Mouse (Mus musculus) right cerebral cortex, postnatal 4 days (tissue): Measurements from ENCODE around the gene Lpar3.
A peak's percentile ranks its signal among the peaks of the same experiment; 100 is the strongest.
"Not testable (repeated sequence)": the region's sequence is repeated elsewhere in the genome, so short reads cannot be mapped to it uniquely, and the experiment has no call there.

Experiments used
- DNase-seq: peaks from one replicate; pipeline ENCODE4 v3.0.0-alpha.2; 2022

Gene Lpar3

DNA sequence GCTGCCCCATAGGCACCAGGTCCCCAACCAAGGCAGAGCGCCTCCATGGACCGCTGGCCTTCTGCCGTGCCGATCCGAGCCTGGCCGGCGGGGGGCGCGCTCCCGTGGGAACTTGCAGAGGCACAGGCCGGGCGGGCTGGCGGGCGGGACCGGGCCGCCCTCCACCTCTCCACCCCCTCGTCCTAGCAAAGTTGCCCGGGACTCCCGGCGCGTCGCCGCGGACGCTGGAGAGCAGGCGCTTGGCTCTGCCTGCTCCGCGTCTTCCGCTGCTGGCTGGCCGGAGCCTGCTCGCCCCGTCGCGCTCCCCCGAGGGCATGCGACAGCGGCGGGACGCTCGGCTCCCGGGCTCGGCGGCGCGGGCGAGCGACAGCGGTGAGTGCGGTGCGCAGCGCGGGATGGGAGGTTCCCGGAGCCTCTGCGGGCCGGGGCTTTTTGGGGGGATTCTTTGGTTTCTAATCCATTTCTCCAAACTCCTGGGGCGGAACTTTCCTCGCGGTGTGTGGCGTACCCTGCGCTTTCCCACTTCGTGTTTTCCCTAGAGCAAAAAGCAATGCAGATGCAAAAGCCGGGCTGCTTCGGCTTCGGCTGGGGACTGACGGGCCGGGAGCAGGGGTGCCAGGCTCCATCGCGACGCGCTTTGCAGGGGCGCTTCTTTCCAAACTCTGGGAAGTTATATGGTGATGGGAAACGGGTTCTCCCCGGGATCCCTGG lies at the start of gene Lpar3:
TSS of gene Lpar3 (plus strand) at position 188 of the 711 bp plus-strand sequence.
- DNase-seq, result peak; percentile 60

DNA sequence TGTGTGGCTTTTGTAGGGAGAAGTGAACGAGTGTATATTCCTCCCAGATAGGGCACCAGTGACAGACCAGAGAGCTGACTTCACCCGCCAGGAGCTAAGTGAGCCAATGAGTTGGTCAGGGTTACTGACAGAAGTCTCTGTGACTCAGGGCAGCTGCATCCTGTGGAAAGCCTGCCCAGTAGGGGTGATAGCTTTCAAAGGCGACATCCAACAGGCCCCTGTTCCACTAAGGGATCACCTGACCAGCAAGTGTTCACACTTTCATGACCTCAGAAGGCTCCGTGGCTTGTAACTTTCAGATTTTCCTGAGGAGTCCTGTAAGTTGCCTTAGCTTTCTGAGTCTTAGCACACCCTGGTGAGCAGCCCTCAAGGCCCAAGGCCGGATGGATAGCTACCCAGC lies 47.7 kb upstream of the Lpar3 start:
- DNase-seq, result no peak

DNA sequence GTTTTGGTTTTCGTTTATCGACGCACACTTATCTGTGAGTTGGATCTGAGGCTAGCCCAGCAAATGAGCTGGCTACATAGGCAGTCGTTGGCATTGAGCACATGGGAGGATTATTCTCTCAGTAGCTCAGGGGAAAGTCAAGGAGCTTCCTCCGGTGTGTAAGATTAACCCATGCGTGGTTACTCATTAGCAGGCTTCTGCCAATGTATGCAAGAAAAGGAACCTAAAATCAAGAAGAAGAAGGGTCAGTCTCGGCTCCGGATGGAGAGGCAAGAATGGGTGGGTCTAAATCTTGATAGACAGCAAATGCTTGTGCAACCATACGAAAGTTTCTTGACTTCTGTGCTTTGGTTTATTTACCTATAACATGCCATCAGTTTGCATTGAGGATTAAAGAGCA lies 46.5 kb upstream of the Lpar3 start:
- no peak for DNase-seq

DNA sequence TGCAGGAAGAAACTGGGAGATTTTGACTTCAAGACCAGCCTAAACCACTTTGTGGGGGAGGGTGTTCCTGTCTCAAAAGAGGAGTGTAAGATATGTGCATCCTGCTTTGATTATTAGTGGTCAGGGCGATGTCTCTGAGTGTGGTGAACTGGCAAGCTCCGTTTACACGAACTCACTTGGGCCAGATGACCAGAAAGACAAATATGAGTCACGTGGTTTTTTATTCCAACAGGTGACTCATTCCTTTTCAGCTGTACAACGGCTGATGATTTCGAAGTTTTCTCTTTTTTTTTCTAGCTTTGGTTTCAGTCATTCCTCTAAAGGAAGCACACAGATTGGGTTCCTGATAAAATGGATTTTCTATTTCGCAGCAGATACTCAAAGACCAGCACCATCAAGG lies 43.5 kb upstream of the Lpar3 start:
- no peak for DNase-seq

GRCm38 (mm10) chr3:146177748-146178582 lies 42.8 kb upstream of the Lpar3 start:
- DNase-seq, result peak; percentile 94

- no peak for DNase-seq
These were observed 40.4 kb upstream of the Lpar3 start for GRCm38 (mm10) chr3:146180341-146180740.

DNA sequence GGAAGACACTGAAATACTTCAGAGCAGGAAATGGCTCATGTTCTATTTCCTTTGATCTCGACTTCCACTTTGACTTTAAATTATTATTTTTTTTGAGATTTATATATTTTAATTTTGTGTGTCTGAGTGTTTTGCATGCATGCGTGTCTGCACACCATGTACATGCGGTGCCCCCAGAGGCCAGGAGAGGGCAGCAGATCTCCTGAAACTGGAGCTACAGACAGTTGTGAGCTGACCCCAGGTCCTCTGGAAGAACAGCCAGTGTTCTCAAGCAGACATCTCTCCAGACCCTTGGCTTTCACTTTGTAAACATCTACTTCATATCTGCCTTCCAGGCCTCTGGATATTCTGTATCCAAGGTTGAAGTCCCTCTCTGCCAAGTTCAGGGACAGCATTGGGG lies 39.8 kb upstream of the Lpar3 start:
- DNase-seq, result peak; percentile 71

DNA sequence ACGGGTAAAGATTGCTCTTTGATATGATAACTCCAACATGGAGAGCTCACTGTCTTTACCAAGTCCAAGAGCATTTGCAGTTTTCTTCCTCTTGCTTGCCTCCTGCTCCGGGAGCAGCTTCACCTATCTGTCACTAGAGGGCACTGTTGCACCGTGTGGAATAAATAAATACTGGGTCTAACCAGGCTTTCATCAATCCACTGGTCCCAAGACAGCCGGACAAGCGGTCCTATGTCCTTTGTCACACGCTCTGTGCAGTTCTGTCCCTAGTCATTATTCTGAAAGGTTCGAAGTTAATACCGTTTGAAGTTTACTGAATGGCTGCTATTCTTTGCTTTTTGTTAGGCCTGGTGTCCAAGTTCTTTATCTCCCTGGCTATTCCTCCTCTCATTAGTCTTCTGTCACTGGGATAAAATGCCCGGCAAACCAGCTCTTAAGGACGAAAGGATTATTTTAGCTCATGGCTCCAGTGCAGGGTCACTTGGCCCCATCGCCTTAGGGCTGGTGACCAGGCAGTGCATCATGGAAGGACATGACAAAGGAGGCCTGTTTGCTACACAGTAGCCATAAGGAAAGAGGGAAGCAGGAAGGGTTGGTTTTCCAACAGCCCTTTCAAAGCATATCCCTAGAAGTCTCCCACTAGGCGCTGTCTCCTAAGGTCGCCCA lies 35.6 kb upstream of the Lpar3 start:
- DNase-seq, result peak; percentile 63

- DNase-seq, result no peak
These were observed 34.7 kb upstream of the Lpar3 start for GRCm38 (mm10) chr3:146186033-146186432.

- DNase-seq, result no peak
These were observed 30.8 kb upstream of the Lpar3 start for GRCm38 (mm10) chr3:146189933-146190332.

GRCm38 (mm10) chr3:146192507-146192906 lies 28.3 kb upstream of the Lpar3 start:
- DNase-seq, result no peak

GRCm38 (mm10) chr3:146195153-146195552 lies 25.6 kb upstream of the Lpar3 start:
- DNase-seq, result no peak

DNA sequence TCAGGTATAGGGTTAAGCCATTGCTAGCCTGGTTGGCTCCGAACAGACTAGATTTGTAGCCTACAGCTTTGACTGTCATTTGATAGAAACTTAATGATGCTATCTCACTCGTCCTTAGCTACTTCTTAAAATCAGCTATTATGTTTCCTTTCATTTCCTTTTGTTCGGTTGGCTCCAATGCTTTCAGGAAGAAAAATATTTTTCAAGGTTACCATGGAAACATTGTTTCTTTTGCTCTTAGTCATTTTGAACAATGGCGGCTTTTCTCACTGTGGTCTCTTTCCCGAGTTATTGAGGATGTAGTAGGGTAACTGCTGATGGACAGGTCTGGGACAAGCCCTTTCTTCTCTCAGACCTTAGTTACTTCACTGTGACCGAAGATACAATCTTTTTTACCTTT lies 24.5 kb upstream of the Lpar3 start:
- no peak for DNase-seq

DNA sequence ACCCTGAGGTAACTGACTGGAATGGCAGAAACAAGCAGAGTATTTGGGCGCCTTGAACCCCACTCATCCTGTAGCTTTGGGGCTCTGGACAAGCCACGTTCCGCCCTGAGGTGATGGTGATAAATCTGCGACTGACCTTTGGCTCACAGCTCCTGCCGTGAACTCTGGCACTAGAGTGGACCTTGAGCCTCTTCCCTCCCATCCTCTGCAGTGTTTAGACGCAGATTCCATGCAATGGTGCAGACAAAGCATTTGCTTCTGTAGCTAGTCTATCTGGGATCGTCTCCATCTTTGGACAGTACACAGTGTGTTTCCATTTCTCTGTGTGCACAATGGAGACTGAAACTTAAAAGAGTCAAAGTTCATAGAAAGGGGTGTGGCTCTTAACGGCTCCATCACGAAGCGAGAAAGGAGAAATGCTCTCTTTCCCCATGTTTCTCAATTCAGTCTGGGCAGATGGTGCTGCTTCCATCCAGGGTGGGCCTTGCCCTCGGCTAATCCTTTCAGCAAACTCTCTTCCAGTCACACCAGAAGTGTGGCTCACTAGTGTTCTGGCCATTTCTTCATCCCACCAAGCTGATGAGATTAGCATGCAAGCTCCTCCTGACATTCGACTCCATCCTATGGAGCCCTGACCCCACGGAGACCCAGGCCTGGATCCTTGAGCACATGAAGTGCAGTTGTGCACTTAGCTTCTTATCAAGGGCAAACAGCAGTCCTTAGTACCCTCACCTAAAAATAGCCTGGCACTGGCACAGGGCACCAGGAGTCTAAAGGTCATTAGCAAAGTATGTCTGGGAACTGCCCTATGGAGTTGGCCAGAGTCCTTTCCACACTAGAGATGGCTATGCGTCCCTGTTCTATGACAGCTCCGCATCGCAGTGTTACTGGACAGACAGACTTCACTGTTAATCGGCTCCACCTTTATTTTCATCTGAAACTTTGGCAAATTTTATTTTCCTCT lies 23.7 kb upstream of the Lpar3 start:
- DNase-seq, result no peak

GRCm38 (mm10) chr3:146197785-146198184 lies 23.0 kb upstream of the Lpar3 start:
- DNase-seq, result no peak

DNA sequence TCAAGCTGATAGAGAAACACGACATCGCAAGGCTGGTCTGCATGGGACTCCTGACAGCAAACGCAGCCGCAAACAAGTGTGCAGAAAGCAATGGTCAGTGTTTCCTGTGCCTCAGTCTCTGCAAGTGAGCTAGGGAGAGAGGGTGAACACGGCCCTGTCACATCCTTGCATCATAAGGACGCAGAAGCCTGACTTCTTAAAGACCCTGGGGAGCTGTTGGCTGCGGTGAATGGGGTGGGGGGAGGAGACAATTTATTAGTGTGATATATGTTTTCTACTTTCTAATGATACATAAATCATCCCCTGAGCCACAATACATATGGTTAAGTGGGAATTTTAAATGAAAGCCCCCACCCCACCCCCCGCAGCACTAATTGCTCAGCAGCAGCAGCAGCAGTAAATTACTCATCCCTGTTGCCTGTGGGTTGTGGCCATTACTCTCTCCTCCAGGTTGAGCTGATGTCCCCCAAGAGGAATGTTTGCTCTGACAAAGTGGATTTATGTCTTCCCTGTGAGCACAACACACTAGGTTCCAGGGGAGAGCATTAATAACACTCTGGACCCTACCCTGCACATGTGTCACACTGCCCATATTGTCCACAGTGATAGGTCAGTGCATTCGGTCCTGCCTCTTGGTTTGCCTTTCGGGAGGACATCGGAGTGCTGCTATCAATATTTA lies 21.8 kb upstream of the Lpar3 start:
- no peak for DNase-seq

DNA sequence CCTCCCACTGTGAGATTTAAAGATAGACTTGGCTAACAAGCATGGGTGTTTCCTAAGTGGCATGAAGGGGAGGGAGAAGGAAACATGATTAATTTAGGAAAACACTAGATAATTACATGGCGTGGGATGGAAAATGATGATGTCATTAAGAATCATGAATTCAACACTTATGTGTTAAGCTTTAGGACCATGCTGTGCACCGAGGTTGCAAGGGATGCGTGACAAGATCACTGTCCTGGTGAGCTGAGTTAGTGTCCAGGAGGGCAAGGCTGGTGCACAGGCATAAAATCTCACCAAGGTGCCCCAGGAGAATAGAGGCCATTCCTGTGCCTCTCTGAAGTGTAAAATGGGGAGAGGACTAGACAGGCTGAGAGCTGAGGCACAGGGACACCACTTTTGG lies 21.3 kb upstream of the Lpar3 start:
- DNase-seq, result no peak

DNA sequence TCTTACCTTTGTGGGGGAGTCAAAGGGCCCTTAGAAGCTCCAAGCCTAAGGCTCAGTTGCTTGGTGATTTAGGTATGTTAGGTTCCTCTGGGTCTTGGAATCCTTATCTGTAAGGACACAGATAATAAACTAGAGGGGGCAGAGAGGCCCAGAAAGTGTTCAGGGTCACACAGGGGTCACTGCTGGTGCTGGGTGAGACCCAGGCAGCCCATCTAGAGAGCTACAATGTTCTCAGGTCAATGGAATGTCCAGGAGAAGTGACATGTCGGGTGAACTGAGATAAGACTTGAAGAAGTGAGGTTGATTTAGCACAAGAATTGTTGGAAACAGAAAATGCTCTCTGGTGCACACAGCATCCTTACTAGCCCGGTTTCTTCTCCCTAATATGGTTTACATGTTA lies 16.4 kb upstream of the Lpar3 start:
- no peak for DNase-seq

DNA sequence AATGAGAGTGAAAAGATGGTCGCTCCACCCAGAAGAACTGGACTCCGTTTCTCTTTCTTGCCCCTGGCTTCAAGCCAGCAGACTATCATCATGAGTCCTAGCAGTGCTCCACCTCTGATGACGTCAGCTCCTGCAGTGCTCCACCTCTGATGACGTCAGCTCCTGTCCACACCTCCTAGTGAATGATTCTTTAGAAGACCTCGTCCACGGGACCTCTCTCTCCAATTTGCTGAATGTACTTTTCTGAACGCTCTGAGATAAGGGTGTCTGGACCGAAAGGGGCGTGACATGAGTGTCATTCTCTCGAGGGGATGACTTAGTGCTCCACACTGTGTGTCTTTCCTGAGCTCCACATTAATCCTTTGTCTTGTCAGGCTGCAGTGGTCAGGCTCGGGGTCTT lies 15.5 kb upstream of the Lpar3 start:
- no peak for DNase-seq

GRCm38 (mm10) chr3:146206635-146207034 lies 14.1 kb upstream of the Lpar3 start:
- no peak for DNase-seq

DNA sequence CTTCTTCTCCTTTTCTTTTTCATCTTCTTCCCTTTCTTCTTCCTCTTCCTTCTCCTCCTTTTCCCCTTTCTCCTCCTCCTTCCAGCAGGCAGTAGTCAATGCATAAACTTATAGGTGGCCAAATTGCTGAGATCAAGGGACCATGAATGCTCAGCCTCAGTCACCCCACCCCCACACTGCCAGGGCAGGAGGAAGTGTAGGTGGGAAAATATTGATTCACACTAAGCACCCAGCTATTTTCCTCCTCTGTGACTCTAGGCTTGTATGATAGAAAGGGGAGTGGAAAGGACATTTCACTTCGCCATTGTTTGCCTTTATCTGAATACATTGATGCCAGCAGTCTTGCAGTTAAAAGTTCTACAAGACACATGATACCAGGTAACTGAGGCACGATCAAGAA lies 13.3 kb upstream of the Lpar3 start:
- no peak for DNase-seq

GRCm38 (mm10) chr3:146209759-146210158 lies 11.0 kb upstream of the Lpar3 start:
- not testable (repeated sequence) for DNase-seq
